ENCODE assay signal across 7 mouse cellular contexts in genomic region chr4:141031733-141032132, GRCm38 (mm10). TPM values are rescaled to one million over a fixed set of nuclear protein-coding genes. Genes with fewer than 3 reads are reported as not detected.
DNase-seq lines count a peak whose midpoint lies in the region; ATAC-seq lines count a peak whose summit lies in the region.

No protein-coding gene starts in this region.

- no peaks in the 10 kb centered on the region for H3K9me3 ChIP-seq in hindbrain, embryonic 16.5 days (ENCODE audit: control insufficient read depth, low read length)

- H3K9ac ChIP-seq in hindbrain, embryonic 16.5 days (ENCODE audit: low read depth, low read length): peak overlapping the region; percentile 17; the same call in 1 of the 2 replicates

- H3K27ac ChIP-seq in hindbrain, embryonic 16.5 days (ENCODE audit: low read depth, low read length): no peak overlapping the region

- peak; percentile 74 for DNase-seq in ZHBTc4 (ENCODE audit: low read depth, low spot score)
- peak; percentile 90 for DNase-seq in cerebellum, adult 9-10 months
- DNase-seq in frontal cortex, postnatal 10 days (ENCODE audit: low spot score in 2 of 2): peak; percentile 66 to 81
- DNase-seq in layer of hippocampus, postnatal 36 days: peak; percentile 78 to 80
- peak; percentile 77 for DNase-seq in right cerebral cortex, postnatal 25 days

- H3K4me2 ChIP-seq in hindbrain, embryonic 16.5 days (ENCODE audit: low read length): no peak overlapping the region

- no peak overlapping the region for H3K4me3 ChIP-seq in hindbrain, embryonic 16.5 days (ENCODE audit: low read length)

- H3K27me3 ChIP-seq in hindbrain, embryonic 16.5 days (replicated peaks; ENCODE audit: control insufficient read depth, insufficient read depth, low read length): no peaks in the 10 kb centered on the region

- ATAC-seq in hindbrain, embryonic 16.5 days: peak; percentile 59
- peak; percentile 69 for ATAC-seq in megakaryocyte-erythroid progenitor cell, adult 5-6 weeks (replicated peaks; ENCODE audit: low FRiP score, low TSS enrichment, poor library complexity, severe bottlenecking)

- peaks cover 5% of the 10 kb centered on the region; the same call in 1 of the 2 replicates for H3K4me1 ChIP-seq in hindbrain, embryonic 16.5 days (ENCODE audit: control insufficient read depth, insufficient read depth, low read depth, low read length)

- 24% methylated on average over 6 of the region's 6 CpGs for WGBS in hindbrain, embryonic 16.5 days

- H3K36me3 ChIP-seq in hindbrain, embryonic 16.5 days (ENCODE audit: control insufficient read depth, insufficient read depth, low read length): peaks cover 5% of the 10 kb centered on the region; the same call in 1 of the 2 replicates

RNA-seq across cellular contexts. Expression of gene Mfap2, which starts 21.5 kb away (rescaled TPM):
- 130 and 180 TPM in 2 replicates for polyA plus RNA-seq in hindbrain, embryonic 16.5 days (2015; fragmentation: Nextera tagmentation; extraction: Ambion mirVana)
- 1 to 10 TPM; 5.7 to 5.8 TPM for total RNA-seq in layer of hippocampus, postnatal 36 days (2021)
- total RNA-seq in megakaryocyte-erythroid progenitor cell, adult 5-6 weeks (2014; fragmentation: Nextera tagmentation): not detected in 2 replicates
- total RNA-seq in megakaryocyte-erythroid progenitor cell, adult 5-6 weeks (2017): not detected in 2 replicates

RNA-seq across cellular contexts. Expression of gene Crocc, which starts 28.6 kb away (rescaled TPM):
- polyA plus RNA-seq in hindbrain, embryonic 16.5 days (2015; fragmentation: Nextera tagmentation; extraction: Ambion mirVana): 4.6 and 4.9 TPM in 2 replicates
- 10 to 100 TPM; 73.7 to 77.2 TPM for total RNA-seq in layer of hippocampus, postnatal 36 days (2021)
- 6.9 and 8.9 TPM in 2 replicates for total RNA-seq in megakaryocyte-erythroid progenitor cell, adult 5-6 weeks (2014; fragmentation: Nextera tagmentation)
- 1.3 and 5.7 TPM in 2 replicates for total RNA-seq in megakaryocyte-erythroid progenitor cell, adult 5-6 weeks (2017)

RNA-seq across cellular contexts. Expression of gene Atp13a2, which starts 45.1 kb away (rescaled TPM):
- polyA plus RNA-seq in hindbrain, embryonic 16.5 days (2015; fragmentation: Nextera tagmentation; extraction: Ambion mirVana): 185 and 196 TPM in 2 replicates
- total RNA-seq in layer of hippocampus, postnatal 36 days (2021): 100 to 1,000 TPM; 150 to 154 TPM
- total RNA-seq in megakaryocyte-erythroid progenitor cell, adult 5-6 weeks (2014; fragmentation: Nextera tagmentation): 24.6 and 25.2 TPM in 2 replicates
- 20.4 and 28.7 TPM in 2 replicates for total RNA-seq in megakaryocyte-erythroid progenitor cell, adult 5-6 weeks (2017)

RNA-seq across cellular contexts. Expression of gene Necap2, which starts 46.4 kb away (rescaled TPM):
- 54.0 and 55.5 TPM in 2 replicates for polyA plus RNA-seq in hindbrain, embryonic 16.5 days (2015; fragmentation: Nextera tagmentation; extraction: Ambion mirVana)
- total RNA-seq in layer of hippocampus, postnatal 36 days (2021): 10 to 100 TPM; 38.5 to 40.5 TPM
- 127 and 188 TPM in 2 replicates for total RNA-seq in megakaryocyte-erythroid progenitor cell, adult 5-6 weeks (2014; fragmentation: Nextera tagmentation)
- 123 and 153 TPM in 2 replicates for total RNA-seq in megakaryocyte-erythroid progenitor cell, adult 5-6 weeks (2017)

RNA-seq across cellular contexts. Expression of gene Spata21, which starts 56.4 kb away (rescaled TPM):
- polyA plus RNA-seq in hindbrain, embryonic 16.5 days (2015; fragmentation: Nextera tagmentation; extraction: Ambion mirVana): 0.60 and 1.0 TPM in 2 replicates
- not detected for total RNA-seq in layer of hippocampus, postnatal 36 days (2021)
- total RNA-seq in megakaryocyte-erythroid progenitor cell, adult 5-6 weeks (2014; fragmentation: Nextera tagmentation): not detected in 2 replicates
- total RNA-seq in megakaryocyte-erythroid progenitor cell, adult 5-6 weeks (2017): not detected in 2 replicates

Comparison
In these comparisons a context has a peak if more than half of its experiments do, and no peak if none do; other contexts are left out.
1. RNA of gene Mfap2, which starts 21.5 kb away (total RNA-seq): 5.7 to 5.8 TPM in layer of hippocampus, postnatal 36 days; not detected in megakaryocyte-erythroid progenitor cell, adult 5-6 weeks; every median in the first group is over 4 times any median in the second.
2. RNA of gene Crocc, which starts 28.6 kb away (total RNA-seq): 73.7 to 77.2 TPM in layer of hippocampus, postnatal 36 days; 1.3 to 8.9 TPM in megakaryocyte-erythroid progenitor cell, adult 5-6 weeks; every median in the first group is over 4 times any median in the second.
3. RNA of gene Atp13a2, which starts 45.1 kb away (total RNA-seq): 150 to 154 TPM in layer of hippocampus, postnatal 36 days; 20.4 to 28.7 TPM in megakaryocyte-erythroid progenitor cell, adult 5-6 weeks; every median in the first group is over 4 times any median in the second.
4. Peak in every context shown above with its lines, with median percentiles within 50 percentile points of each other: DNase-seq.